Mouse (Mus musculus): Measurements from ENCODE around the gene Rad51b. TPM values are rescaled to one million over a fixed set of nuclear protein-coding genes. Genes with fewer than 3 reads are reported as not detected.

Gene Rad51b
- total RNA-seq, 1 experiment from 2014 or later, result 0.70 TPM

DNA sequence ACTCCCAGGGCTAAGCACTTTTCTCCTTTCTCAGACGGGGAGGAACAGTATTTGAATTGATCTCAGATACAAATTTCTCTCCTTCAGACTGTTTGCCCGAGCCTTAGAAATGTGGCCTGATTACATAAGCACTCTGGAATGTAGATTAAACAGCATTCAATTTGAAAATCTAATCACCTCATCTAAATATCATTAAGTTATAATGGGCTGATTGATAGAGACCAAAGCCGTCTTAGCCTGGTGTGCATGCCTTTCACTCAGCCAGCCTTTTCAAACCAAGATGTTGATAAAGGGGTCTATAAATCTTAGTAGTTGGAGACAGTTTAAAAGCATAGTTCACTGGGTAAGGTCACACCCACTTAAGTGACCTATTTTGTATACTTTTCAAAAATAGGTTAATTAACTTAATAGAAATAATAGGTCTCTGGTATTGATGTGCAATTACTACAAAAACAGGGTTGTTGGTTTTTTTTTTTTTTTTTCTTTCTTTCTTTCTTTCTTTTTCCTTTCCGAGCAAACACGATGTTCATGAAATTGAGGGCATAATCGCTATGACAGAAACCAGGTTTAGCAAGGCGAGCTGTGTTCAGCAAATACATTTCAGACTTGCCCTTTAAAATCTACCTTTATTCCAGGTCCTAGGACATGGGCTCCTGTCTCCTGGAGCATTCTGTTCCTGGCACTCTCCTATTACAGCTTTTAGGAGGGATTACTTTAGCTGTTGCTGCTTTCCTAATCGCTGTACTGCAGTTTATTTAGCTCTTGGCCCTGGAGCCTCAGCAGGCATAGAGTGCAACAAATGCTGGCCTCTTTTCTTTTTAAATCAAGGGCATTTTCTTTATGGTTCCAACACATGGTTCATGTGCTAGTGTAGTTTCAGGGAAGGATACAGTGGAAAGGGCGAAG is 238.7 kb downstream of the Rad51b start:
- ATAC-seq (ENCODE audit: extremely low read depth, insufficient number of reproducible peaks, low FRiP score, poor library complexity, severe bottlenecking), result no peak

DNA sequence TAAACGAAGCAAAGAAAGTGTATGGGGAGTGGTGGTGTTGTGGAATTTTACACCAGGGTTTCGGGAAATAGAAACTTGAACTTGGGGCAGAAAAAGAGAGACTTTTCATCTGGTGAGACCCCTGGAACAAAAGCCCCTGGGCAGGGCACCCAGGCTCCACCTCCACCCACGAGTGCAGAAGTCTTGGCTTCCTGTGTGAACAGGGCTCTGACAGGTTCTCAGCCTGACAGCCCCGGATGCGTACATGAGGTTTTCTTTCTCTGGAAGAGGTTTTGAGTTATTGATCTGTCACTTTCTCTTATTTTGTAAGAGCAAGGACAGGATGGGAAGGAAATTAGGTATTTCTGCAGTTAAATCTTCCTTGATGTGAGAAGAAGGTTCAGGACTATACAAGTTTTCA is 243.1 kb downstream of the Rad51b start:
- ATAC-seq (ENCODE audit: extremely low read depth, insufficient number of reproducible peaks, low FRiP score, poor library complexity, severe bottlenecking), result no peak

DNA sequence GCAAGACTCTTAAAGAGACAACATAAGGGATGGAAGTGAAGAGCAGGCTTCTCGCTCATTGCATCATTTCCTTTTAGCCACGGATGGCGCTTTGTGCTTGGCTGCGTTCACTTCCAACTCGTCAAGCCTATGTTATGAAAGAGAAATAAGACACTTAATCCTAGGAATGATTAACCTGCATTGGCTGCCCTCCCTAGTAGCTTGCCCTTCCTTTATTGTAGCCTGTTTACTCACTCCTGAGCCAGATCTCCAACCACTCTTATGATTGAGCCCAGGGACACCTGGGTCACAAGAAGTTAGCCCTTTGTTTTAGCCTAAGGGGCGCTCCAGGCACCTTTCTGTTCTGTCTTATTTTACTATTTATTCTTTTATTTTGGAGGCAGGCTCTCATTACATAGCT is 244.5 kb downstream of the Rad51b start:
- no peak for ATAC-seq (ENCODE audit: extremely low read depth, insufficient number of reproducible peaks, low FRiP score, poor library complexity, severe bottlenecking)

DNA sequence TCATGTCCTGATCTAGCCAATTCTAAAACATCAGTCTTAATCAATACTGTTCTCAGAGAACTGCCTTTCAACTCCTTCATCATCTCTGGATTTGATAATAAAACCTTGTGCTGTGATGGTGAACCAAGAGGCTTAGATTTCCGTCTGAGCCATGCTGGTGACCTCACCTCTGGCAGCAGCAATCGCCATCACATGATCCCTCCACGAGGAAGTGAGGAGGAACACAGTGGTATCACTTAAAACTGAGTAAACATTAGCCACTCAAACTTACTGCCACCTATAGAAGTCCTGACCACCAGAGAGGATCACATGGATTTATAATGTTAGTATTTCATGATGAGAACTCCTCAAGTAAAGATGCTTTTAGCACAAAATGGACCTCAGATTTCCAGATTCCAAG is 248.0 kb downstream of the Rad51b start:
- no peak for ATAC-seq (ENCODE audit: extremely low read depth, insufficient number of reproducible peaks, low FRiP score, poor library complexity, severe bottlenecking)

DNA sequence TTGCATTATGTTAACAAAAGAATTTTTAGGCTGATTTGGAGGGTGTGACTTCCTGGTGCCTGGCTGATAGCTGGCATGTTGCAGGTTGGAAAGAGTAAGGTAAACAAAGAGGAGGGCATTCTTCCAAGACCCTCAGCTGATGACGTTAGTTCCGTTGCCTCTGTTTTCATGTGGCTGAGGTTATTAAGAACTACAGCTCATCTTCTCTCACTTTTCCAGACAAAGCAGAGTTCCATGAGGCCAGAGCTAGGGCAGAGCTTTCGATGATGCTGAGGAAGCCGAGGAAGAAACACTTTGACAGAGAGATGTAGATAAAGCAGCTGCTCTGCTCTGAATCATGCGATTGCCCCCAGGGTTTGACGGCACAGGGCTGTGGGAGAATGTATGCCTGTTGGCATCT is 250.5 kb downstream of the Rad51b start:
- no peak for ATAC-seq (ENCODE audit: extremely low read depth, insufficient number of reproducible peaks, low FRiP score, poor library complexity, severe bottlenecking)

DNA sequence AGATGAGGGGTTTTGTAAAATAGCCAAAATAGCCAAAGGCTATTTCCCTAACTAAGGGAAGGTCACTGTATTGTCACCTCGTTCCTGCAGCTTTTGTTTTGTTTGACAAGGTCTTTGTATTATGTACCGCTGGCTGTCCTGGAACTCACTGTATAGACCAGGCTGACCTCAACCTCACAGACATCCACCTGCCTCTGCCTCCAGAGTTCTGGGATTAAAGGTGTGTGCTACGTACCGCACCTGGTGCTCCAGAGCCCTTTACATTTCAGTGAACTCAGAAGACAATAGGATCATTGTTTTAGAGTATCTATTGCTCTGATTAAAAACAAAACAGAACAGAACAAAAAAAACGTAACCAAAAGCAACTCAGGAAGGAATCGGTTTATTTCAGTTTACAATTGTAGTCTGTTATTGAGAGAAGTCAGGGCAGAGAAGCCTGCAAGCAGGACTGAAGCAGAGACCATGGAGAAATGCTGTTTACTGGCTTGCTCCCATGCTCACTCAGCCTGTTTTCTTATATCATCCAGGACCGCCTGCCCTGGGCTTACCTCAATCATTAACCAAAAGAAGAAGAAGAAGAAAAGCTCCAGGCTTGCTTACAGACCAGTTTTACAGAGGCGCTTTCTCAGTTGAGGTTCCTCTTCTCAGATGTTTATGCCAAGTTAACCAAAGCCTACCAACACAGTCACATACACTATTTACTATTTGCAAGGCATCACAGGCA is 251.7 kb downstream of the Rad51b start:
- ATAC-seq (ENCODE audit: extremely low read depth, insufficient number of reproducible peaks, low FRiP score, poor library complexity, severe bottlenecking), result no peak

DNA sequence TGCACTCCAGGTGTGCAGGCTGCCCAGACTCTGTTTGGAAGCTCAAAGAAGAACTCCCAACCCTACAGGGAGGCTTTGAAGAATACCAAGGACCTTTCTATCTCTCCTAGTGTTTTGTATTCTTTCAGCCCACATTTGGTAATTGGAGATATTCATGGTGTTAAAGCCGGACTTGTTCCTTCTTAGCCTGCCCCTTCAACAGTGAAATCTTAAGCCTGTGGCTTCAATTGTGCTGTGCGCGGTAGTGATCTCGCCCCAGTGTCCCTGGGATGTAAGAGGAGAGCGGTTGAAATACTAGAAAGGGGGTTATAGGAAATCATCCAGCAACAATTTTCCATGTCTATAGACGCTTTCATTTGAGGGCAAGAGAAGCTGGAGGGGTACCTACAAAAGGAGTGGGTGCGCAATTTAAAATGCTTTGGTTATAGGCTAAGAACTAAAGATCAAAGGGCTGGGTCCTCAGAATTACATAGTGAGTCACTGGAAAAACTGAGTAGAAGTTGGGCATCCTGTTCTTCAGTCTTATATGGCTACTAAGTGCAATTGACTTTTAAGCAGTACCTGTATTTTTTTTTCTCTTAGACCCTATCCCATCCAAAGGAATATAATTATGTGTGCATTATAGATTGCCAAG is 253.1 kb downstream of the Rad51b start:
- ATAC-seq (ENCODE audit: extremely low read depth, insufficient number of reproducible peaks, low FRiP score, poor library complexity, severe bottlenecking), result no peak

DNA sequence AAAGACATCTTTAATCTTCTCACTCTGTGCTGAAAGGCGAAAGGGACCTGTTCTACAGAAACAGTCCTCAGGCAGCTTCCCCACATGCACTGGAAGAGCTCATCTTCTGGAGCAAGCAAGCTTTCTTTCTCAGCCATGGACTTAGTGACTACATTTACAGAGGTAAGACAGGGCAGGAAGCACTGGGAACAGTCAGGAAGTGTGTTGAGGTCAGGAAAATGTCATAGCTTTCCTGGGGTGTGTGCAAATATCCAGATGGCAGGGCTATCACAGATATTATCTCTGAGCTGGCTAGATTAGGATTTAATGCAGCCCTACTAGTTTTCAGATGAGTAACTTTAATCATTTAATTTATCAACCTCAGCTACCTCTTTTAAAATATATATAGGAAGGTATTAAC is 254.2 kb downstream of the Rad51b start:
- ATAC-seq (ENCODE audit: extremely low read depth, insufficient number of reproducible peaks, low FRiP score, poor library complexity, severe bottlenecking), result no peak

DNA sequence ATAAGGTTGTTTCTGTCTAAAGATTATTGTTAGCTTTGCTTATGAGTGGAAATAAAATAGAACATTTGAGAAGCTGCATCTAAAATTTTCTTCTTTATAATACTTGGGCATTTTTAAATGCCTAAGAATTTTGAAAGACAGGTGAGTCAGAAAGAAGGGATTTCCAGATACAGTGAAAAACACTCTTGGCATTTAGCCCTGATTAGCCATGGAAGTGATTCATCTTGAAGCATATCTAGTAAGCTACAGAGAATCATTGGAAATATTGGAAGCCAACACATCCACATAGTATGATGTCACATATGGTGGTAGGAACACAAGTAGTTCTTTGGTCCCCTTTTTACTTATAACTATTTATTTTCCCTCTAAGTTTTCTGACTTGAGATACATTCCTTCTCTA is 256.0 kb downstream of the Rad51b start:
- ATAC-seq (ENCODE audit: extremely low read depth, insufficient number of reproducible peaks, low FRiP score, poor library complexity, severe bottlenecking), result no peak

DNA sequence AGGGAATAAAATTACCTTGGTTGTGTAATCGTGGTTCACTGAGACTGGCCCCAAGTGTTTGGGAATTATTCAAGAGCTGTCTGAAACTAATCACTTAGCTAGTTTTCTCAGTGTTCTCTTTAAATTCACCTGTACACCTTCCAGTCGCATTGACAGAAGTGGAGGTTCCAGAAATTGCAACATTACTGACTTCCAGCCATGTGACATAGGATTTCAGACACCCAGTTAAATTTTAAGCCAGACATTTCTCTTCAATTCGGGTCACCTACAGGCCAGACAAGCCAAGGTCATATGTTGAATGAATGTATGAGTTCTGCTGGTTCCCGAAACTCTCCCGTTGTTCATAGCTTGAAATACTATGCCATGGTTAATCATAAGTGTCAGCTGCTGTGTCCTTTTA is 260.8 kb downstream of the Rad51b start:
- no peak for ATAC-seq (ENCODE audit: extremely low read depth, insufficient number of reproducible peaks, low FRiP score, poor library complexity, severe bottlenecking)

DNA sequence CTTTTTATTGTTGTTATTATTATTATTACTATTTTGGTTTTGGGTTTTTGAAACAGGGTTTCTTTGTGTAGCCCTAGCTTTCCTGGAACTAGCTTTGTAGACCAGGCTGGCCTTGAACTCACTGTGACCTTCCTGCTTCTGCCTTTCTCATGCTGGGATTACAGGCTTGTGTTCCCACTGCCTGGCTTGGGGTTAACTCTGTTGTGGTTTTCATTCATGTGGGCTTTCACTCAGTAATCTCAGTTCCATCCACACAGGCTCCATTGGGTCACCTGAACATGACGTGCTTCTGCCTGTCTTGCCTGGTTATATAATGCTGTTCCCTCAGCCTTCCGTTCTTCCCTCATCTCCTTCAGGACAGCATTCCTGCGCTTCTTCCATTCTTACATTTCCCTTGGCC is 261.6 kb downstream of the Rad51b start:
- ATAC-seq (ENCODE audit: extremely low read depth, insufficient number of reproducible peaks, low FRiP score, poor library complexity, severe bottlenecking), result no peak

DNA sequence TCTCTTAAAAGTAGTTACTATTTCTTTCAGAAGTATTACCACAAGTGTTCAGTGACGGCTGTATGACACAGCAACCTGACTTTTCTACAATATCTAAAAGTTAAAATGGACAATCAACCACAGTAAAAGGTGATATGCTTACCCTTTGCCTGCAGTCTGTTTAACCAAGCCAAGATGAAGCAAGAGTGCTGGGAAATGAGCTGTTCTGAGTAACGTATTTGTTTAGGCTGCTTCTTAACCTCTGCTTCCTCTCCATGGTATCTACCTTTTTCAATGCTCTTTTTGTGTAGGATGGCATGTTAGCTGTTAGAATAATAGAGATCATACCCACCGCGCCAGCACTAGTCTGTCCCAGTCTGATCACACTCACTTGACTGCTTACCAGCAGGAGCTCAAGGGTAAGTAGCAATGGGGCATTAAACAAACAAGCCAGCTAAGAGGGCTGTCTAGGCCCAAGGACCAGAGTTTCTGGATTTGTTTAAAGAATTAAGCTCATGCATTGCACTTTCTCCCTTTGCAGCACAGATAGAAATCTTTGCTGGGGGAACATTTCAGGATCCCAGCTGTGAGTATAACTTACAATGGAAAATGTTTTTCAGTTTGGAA is 262.4 kb downstream of the Rad51b start:
- ATAC-seq (ENCODE audit: extremely low read depth, insufficient number of reproducible peaks, low FRiP score, poor library complexity, severe bottlenecking), result no peak

DNA sequence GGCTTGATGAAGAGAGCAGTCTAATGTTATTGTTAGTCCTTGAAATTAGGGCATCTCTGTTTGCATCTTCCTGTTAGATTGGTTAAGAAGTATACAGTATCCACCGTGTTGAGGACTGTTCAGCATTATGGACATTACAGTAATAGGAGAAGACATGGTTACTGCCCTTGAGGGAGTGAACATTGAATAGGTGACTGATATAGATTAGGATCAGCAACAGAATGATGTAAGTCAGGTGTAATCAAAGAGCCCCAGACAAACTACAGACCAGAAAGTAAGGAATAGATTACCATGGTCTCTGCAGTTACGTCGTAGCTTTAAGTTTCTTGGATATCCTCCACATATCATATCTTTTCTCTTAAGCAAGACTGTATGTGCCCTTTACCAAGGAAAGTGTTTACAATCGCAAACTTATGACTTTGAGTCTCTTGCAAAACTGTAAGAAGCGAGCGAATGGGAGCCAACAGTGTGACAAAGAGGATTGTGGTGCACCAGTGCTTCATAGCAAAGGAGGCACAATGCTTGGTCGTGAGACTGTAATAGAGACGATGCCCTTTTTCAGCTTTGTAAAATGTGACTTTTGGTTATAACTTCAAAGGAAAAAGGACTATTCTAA is 263.1 kb downstream of the Rad51b start:
- ATAC-seq (ENCODE audit: extremely low read depth, insufficient number of reproducible peaks, low FRiP score, poor library complexity, severe bottlenecking), result no peak

DNA sequence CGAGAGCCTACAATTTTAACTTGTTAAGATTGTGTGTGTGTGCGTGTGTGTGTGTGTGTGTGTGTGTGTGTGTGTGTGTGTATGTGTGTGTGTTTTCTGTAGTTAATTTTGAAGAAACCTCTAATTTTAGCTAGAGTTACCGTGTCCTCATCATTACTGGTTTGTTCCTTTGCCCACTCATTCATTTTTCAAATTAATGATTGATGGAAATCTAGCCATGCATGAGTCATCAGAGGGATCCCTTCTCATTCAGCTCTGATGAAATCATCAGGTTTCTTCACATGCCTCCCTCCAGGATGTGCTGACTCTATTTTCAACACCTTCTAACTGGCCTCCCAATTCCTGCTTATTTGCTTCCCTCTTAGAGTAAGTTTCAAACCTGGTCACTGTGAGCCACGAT is 263.8 kb downstream of the Rad51b start:
- ATAC-seq (ENCODE audit: extremely low read depth, insufficient number of reproducible peaks, low FRiP score, poor library complexity, severe bottlenecking), result no peak

DNA sequence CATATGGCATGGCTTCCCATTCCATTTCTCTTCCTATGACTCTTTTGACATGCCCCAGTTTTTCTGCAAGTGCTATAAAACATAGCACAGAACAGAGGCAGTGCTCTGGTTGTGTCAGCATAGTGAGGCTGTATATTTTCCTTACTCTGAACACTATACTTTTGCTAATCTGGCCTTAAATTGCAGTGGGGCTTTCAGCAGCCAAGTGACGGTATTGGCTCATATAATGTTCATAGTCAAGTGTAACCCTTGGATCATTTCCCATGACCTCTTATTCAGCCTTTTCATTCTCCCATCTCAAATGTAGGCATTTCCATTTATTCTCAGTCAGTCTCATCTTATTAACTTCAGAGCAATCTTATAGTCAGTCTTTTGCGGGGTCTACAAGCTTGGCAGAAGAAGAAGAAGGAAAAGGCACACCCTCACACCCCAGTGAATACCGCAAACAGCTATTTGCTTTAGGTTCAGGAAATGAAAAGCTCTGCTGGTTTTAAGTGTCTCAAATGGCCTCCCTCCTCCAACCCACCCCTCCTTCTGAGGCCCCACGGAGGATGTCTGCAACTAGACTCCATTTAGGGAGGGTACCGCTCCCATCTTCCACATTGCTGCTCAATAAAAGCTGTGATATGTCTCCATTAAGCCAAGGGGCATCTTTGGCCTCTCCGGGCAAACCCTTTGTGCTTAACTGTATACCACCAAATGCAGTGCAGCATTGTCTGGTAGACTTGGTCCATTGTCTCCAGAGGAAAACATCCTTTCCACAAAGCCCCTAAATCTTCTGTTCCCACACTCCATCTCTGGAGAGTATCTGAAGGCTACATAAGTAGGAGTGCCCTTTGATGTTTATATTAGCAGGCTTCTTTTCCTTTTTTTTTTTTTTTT is 277.3 kb downstream of the Rad51b start:
- ATAC-seq (ENCODE audit: extremely low read depth, insufficient number of reproducible peaks, low FRiP score, poor library complexity, severe bottlenecking), result no peak

DNA sequence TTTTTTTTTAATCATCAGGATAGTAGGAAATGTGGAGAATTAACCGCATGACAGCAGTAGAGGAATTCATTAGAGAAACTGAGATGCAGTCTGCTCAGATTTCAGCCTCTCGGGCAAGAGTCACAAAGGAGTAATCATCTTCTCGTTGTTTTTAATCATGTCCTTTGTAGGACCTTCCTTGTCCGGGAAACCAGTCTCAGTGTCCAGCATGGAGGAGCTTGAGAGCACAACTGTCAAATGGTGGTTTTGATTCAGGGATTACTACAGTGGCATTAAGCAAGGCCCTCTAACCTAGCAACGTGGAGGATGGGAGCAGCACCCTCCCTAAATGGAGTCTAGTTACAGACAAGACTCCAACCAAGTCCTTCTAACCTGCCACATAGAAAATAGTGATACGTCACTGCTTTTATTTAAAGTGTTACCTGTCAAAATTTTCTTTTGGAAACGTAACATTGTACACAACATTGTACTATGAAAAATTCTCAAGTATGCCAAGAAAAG is 278.0 kb downstream of the Rad51b start:
- ATAC-seq (ENCODE audit: extremely low read depth, insufficient number of reproducible peaks, low FRiP score, poor library complexity, severe bottlenecking), result no peak

DNA sequence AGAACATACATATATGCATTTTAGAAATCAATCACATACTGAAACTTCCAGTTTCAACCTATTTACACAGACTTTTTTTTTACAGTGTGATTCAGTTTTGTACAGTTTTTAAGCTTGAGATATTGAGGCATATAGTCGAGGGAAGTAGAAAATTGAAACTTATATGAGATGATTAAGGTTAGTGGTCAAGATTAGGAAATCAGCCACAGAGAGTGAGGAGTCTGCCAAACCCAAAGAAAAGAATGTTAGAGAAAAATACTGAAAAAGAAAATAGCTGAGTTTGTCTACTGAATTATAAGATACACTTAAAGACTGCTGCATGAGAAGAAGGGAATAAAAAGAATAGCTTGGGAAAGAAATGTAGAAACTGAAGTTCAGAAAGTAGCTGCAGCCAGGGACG is 280.4 kb downstream of the Rad51b start:
- ATAC-seq (ENCODE audit: extremely low read depth, insufficient number of reproducible peaks, low FRiP score, poor library complexity, severe bottlenecking), result no peak

DNA sequence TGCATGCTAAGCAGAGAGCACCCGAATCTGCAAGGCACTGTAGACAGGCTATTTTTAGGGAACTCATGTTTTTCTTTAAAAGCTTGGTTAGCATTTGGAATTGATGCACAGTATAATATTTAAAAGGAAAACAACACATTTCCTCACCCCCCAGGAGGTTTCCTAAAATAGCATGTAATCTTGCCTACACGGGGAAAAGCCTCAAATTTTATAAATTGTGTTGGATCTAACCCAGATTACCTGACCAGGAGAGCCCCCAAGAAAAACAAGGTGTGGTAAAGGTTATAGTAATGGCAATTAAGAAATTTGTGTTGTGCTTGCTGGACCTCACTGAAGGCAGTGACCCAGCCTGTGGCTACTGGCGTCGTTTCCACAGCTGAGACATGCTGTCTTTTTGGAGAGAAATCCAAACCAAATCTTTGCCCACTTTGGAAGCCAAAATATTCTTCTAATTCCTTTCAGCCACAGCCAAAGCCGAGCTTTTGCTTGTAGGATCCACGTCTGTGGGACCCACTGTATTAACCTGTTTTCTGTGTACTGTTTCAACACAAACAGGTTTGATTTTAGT is 282.0 kb downstream of the Rad51b start:
- no peak for ATAC-seq (ENCODE audit: extremely low read depth, insufficient number of reproducible peaks, low FRiP score, poor library complexity, severe bottlenecking)
